Mouse (Mus musculus) lung, adult 2 months (tissue): ENCODE results near the gene Tuba3b.

Experiments
- CTCF ChIP-seq: fragments of 200-500 bp; IDR thresholded peaks from 2 replicates; pipeline ENCODE4 v1.5.1; 2011; ENCODE audit warnings: mild to moderate bottlenecking, low read length, control low read depth; ENCODE audit not compliant: insufficient read depth
- POLR2A ChIP-seq: fragments of 200-500 bp; IDR thresholded peaks from 2 replicates; pipeline ENCODE4 v1.6.1; 2011; ENCODE audit warnings: low read depth, mild to moderate bottlenecking, control low read depth, low read length, borderline replicate concordance; ENCODE audit errors: extremely low read depth

GRCm38 (mm10) chr6:145598794-145599555 lies 16.6 kb upstream of the Tuba3b start:
- TF ChIP-seq CTCF (no peak), POLR2A (no peak)
